Mouse (Mus musculus) bone marrow macrophage, adult 2 months (primary cell): ENCODE measurements around the gene Gm11733. TPM values are rescaled to one million over a fixed set of nuclear protein-coding genes. Genes with fewer than 3 reads are reported as not detected.
A peak's percentile ranks its signal among the peaks of the same experiment; 100 is the strongest.

Source experiments
- H3K27ac ChIP-seq: 2 replicates; pipeline ENCODE4 v1.5.1; 2012; ENCODE audit warnings: low read depth, low read length; ENCODE audit not compliant: insufficient read depth
- H3K4me1 ChIP-seq: 2 replicates; pipeline ENCODE4 v1.6.1; 2012; ENCODE audit warnings: low read length; ENCODE audit not compliant: control insufficient read depth, insufficient read depth
- H3K4me3 ChIP-seq: 2 replicates; pipeline ENCODE4 v1.5.1; 2012; ENCODE audit warnings: mild to moderate bottlenecking, low read length, moderate library complexity; ENCODE audit not compliant: insufficient read depth
- CTCF ChIP-seq: IDR thresholded peaks from 2 replicates; pipeline ENCODE4 v1.5.1; 2012; ENCODE audit warnings: low read depth, mild to moderate bottlenecking, low read length, moderate library complexity
- POLR2A ChIP-seq: IDR thresholded peaks from 2 replicates; pipeline ENCODE4 v1.6.1; 2012; ENCODE audit warnings: mild to moderate bottlenecking, low read depth, low read length, borderline replicate concordance
- polyA plus RNA-seq: library from polyadenylated mRNA; stranded (reverse); fragments of >200 nt; gene quantifications from 2 replicates; pipeline ENCODE4 v1.2.4, GENCODE M21; 2012; ENCODE audit not compliant: missing spikeins, insufficient read depth, insufficient read length

Gene Gm11733
- polyA plus RNA-seq, 1 experiment, result not detected

DNA sequence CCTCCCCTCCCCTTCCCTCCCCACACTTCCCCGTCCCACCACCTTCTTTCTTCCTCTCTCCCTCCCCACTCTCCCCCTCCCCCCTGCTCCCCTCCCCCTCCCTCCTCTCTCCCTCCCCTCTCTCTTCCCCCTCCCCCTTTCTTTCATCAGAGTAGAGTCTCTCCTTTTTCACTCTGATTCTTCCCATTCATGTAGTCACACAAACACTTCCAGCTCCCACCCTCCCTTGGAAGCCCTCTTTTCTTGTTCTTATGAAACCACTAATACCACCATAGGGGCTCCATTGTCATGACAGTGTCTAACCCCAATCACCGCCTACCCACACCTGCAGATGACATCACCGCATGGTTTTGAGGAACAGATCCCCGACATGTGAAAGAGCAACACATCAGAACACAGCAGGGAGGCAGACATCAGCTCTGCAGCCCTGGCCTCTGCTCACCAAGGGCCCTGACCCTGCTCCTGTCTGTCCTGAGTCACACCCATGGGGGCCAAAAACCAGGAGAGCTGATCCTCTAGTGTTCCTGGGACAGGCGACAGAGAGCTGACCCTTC is 7.5 kb upstream of the Gm11733 start:
- Histone ChIP-seq H3K4me1 (peaks cover 11% of the 10 kb centered on the region; the same call in 1 of the 2 replicates), H3K4me3 (no peak overlapping the region), H3K27ac (no peak overlapping the region)
- TF ChIP-seq POLR2A (no peak), CTCF (no peak)

DNA sequence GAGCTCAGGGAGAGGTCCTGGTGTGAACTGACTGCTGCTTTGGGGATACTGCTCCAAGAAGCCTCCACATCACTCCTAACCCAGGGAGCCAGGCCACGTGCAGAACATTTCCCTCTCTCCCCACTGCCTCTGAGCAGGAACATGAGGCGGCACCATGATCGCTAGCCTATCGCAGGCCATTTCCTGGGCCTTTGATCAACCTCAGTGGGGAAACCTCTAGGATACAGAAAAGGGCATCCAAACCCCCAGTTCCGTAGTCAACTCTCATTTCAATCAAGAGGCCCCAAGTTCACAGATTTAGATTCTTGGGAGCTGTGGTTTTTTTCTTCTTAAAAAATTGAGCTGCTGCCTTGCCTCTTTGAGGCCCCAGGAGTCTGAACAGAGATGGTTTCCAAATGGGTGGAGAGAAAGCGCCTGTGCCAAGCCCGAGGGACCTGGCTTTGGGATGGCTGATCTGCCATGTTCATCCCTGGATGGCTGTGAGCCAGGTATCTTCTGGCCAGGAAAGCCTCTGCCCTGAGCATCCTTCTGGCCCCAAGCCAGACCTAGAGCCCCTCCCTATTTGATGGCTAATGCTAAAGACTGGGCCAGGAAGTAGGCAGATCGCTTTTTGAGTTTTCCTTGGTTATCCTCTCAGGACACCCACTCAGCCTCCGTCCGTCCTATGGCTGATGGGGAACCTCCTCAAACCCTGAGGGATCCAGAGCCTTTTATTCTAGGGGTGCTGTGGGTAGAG is 5.7 kb upstream of the Gm11733 start:
- Histone ChIP-seq H3K27ac (no peak overlapping the region), H3K4me3 (no peak overlapping the region), H3K4me1 (peaks cover 22% of the 10 kb centered on the region)
- TF ChIP-seq CTCF (no peak), POLR2A (no peak)

DNA sequence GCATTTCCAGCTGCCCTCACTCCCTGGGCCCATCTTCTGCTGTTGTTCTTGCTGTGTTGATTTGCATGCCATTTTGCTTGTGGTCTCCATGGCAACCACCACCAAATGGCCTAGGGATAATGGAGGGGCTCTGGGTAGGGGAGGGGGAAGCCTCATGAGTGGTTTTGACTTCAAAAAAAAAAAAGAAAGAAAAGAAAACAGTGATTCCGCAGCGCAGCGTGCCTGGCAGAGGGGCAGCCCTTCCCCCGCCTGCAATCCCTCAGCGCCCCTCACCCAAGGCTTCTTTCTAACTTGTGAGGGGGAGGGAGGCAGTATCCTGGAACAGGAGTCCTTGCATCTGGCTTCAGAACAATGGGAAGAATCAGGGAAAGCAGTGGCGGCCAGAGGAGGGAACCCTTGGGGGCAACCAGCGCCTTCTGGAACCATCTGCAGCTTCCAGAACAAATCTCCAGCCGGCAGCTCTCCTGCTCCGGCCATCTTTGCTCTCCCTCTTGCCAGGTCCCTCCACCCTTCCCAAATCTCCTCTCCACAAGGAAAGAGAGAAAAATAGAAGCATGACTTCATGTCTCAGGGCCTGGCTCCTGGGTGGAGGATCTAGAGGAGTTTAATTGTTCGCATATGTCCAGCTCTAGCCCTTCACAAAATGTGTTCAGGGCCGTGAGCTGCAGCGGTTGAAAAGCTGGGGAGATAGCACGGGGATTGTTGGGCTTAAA is 5.0 kb upstream of the Gm11733 start:
- TF ChIP-seq CTCF (no peak), POLR2A (no peak)
- Histone ChIP-seq H3K4me1 (peaks cover 23% of the 10 kb centered on the region), H3K27ac (no peak overlapping the region), H3K4me3 (no peak overlapping the region)

- no peak for TF ChIP-seq CTCF
- no peak for TF ChIP-seq POLR2A
- no peak overlapping the region for H3K27ac ChIP-seq
- no peak overlapping the region for H3K4me3 ChIP-seq
- peaks cover 23% of the 10 kb centered on the region for H3K4me1 ChIP-seq
These were observed 4.4 kb upstream of the Gm11733 start for GRCm38 (mm10) chr11:117479746-117480145.

DNA sequence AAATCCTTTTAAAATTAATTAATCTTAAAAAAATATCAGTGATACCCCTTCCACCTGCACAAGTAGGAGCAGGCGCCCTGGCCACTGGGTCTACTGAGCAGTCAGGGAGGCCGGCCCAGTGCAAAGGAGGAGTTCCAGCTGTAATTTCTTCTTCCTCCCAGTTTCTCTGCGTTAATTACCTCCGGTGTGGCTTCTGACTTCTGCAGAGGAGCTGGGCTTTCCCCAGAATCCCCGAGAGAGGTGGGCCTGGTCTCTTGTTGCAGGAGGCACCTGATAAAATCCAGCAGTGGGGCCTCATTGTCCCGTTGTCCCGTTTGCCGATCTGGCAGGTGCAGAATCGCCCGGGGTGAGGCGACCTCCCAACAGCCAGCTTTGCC is 1.9 kb upstream of the Gm11733 start:
- Histone ChIP-seq H3K27ac (peak overlapping the region; percentile 89), H3K4me3 (peak overlapping the region; percentile 54), H3K4me1 (peaks cover 12% of the 10 kb centered on the region)
- TF ChIP-seq POLR2A (no peak), CTCF (no peak)

DNA sequence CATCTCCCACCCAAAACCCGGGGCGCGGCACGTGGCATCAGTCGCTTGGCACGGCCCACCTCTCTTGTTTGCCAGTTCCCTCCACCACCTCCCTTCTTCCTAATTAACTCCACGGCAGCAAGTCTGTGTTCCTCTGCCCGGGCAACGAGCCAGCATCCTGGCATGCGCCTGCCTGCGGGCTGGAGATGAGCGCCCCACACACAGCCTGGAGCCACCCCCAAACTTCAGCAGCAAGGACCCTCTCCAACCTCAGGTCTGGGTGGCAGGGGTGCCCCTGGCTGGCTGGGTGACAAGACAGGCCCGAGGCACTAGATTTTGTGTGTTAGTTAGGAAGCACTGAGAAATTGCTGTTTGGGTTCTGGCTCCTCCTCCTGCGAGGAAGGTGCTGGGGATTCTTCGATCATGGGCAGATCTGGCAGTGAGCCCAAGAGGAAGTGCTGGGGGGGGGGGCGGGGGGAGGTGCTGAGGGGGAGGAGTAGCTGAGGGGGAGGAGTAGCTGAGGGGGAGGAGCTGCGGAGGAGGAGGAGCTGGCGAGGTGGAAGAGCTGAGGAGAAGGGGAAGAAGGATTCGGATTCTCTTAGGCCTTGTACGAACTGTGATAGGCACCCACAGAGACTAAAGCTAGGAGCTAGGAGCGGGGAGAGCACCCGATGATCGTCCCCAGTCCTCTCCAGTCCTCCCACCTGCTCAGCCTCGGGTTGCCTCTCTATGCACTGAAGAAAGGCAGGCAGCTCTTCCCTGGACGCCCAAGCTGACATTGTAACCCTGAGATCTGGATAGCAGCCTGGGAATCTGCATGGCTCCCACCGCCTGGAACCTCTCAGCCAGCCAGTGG is 1.3 kb upstream of the Gm11733 start:
- TF ChIP-seq CTCF (no peak), POLR2A (no peak; the same call in 1 of the 2 replicates)
- H3K4me3 ChIP-seq, result peak overlapping the region; percentile 54
- H3K4me1 ChIP-seq, result peaks cover 12% of the 10 kb centered on the region
- H3K27ac ChIP-seq, result peak overlapping the region; percentile 89

DNA sequence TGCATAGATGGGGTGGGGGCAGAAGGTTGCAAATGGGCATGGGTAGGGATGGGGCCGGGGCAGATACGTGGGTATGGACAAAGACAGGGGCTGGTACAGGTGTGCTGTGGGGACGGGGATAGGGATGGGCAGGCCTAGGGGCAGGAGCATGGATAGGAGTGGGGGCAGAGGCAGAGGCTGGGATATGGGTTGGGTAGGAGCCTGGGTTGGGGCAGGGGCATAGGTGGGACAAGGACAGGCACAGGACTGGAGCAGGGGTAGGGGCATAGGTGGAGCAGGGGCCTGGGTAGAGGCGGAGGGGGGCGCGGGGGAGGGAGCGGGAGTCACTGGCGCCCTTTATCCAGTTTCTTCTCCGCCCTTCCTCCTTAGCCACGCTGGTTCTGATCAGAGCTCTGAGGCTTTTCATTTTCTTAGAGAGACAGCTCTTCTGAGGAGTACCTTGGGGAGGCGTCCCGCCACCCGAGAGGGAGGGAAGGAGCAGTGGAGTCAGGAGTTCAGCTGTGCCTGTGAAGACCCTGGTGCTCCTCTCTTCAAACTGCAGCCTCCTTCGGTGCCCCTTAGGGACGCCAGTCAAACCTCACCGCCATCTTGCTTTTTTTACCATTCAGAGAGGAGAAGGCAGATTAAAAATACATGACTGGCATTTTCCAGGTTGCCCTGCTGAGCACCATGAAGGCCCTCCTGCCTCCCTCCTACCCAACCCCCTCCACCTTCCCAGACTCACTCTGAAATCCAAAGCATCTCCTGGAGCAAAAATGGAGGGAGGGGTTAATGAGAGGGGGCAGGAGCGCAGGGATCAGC is 7.4 kb downstream of the Gm11733 start:
- no peak overlapping the region for H3K4me3 ChIP-seq
- 0 out of 2 replicates have a peak, but pooled peaks cover 2% of the 10 kb centered on the region for H3K4me1 ChIP-seq
- TF ChIP-seq POLR2A (no peak), CTCF (no peak)
- H3K27ac ChIP-seq, result no peak overlapping the region

DNA sequence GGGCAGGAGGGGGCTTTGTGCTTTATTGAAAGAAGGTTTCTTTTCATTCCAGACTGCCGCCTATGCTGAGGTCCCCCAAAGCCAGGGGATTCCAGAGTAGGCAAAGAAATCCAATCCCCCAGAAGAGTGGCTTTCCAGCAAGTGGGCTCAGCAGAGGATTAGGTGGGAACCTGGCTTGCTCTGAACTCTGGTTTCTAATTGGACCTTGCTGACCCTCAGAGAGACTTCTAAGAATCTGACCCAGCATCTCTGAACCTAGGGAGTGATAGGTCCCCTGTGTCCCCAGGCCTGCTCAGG is 8.0 kb downstream of the Gm11733 start:
- no peak for TF ChIP-seq CTCF
- TF ChIP-seq POLR2A, result no peak
- Histone ChIP-seq H3K4me3 (no peak overlapping the region), H3K4me1 (0 out of 2 replicates have a peak, but pooled peaks cover 2% of the 10 kb centered on the region), H3K27ac (no peak overlapping the region)

GRCm38 (mm10) chr11:117496812-117497211 is 12.6 kb downstream of the Gm11733 start:
- H3K4me1 ChIP-seq, result no peaks in the 10 kb centered on the region
- TF ChIP-seq POLR2A (no peak), CTCF (no peak)
- no peak overlapping the region for H3K27ac ChIP-seq
- H3K4me3 ChIP-seq, result no peak overlapping the region
